Mouse (Mus musculus) myocyte (in vitro differentiated cells): ENCODE measurements around the gene Ms4a10.

Experiments
- CEBPB ChIP-seq: IDR thresholded peaks from 2 replicates; pipeline ENCODE4 v1.6.1; 2011; ENCODE audit warnings: mild to moderate bottlenecking, moderate library complexity; ENCODE audit not compliant: poor library complexity, insufficient read depth, severe bottlenecking
- E2F4 ChIP-seq: IDR thresholded peaks from one replicate; pipeline ENCODE4 v1.6.1; 2011; ENCODE audit warnings: mild to moderate bottlenecking, control low read depth, moderate library complexity; ENCODE audit not compliant: insufficient read depth
- MAX ChIP-seq: IDR thresholded peaks from one replicate; pipeline ENCODE4 v1.6.1; 2011; ENCODE audit warnings: low read depth, mild to moderate bottlenecking, control low read depth
- MYOD1 ChIP-seq, 3 experiments: IDR thresholded peaks; one replicate each; pipeline ENCODE4 v1.6.1; 2011; ENCODE audit warnings: control low read depth in 2 of 3, low read depth in 2 of 3, mild to moderate bottlenecking in 2 of 3, moderate library complexity in 1 of 3; ENCODE audit not compliant: insufficient read length in 2 of 3, control insufficient read depth in 1 of 3
- MYOG ChIP-seq, 3 experiments: IDR thresholded peaks; one replicate each; pipeline ENCODE4 v1.6.1; 2011; ENCODE audit warnings: control low read depth in 2 of 3, low read depth in 2 of 3, mild to moderate bottlenecking in 2 of 3; ENCODE audit not compliant: insufficient read length in 2 of 3, control insufficient read depth in 1 of 3, insufficient read depth in 1 of 3
- POLR2A ChIP-seq: IDR thresholded peaks from one replicate; pipeline ENCODE4 v1.6.1; 2011; ENCODE audit warnings: low read depth, mild to moderate bottlenecking, control low read depth, moderate library complexity; ENCODE audit not compliant: insufficient read length
- POLR2AphosphoS2 ChIP-seq: IDR thresholded peaks from one replicate; pipeline ENCODE4 v1.6.1; 2011; ENCODE audit warnings: low read depth, control low read depth; ENCODE audit not compliant: insufficient read length
- REST ChIP-seq: IDR thresholded peaks from one replicate; pipeline ENCODE4 v1.6.1; 2011; ENCODE audit warnings: mild to moderate bottlenecking, control low read depth, moderate library complexity; ENCODE audit not compliant: insufficient read depth, insufficient read length
- TCF12 ChIP-seq: IDR thresholded peaks from one replicate; pipeline ENCODE4 v1.6.1; 2011; ENCODE audit warnings: mild to moderate bottlenecking, control low read depth; ENCODE audit not compliant: poor library complexity, insufficient read depth, severe bottlenecking
- USF1 ChIP-seq: IDR thresholded peaks from one replicate; pipeline ENCODE4 v1.6.1; 2011; ENCODE audit warnings: low read depth, mild to moderate bottlenecking, control low read depth, moderate library complexity

GRCm38 (mm10) chr19:10924220-10924619 lies 50.2 kb downstream of the Ms4a10 start:
- TF ChIP-seq USF1 (no peak), POLR2A (no peak), POLR2AphosphoS2 (no peak), CEBPB (no peak), REST (no peak), MYOD1 (IDR thresholded peaks at IDR 0.05; ENCODE audit: control insufficient read depth in 1 of 3, insufficient read length in 2 of 3, low read depth in 2 of 3) (no peak), MAX (no peak), TCF12 (no peak), E2F4 (no peak), MYOG (IDR thresholded peaks at IDR 0.05; ENCODE audit: control insufficient read depth in 1 of 3, insufficient read depth in 1 of 3, insufficient read length in 2 of 3, low read depth in 2 of 3) (no peak)
